Mouse (Mus musculus): ENCODE data around the gene Armc9. TPM values are rescaled to one million over a fixed set of nuclear protein-coding genes. Genes with fewer than 3 reads are reported as not detected.
A peak's percentile ranks its signal among the peaks of the same experiment; 100 is the strongest.

Gene Armc9
- total RNA-seq, 2 experiments from 2014 or later: 6.4 to 7.2 TPM

- DNase-seq (ENCODE audit: low spot score in 2 of 2): no peak
Measured at GRCm38 (mm10) chr1:86216412-86216811, 61.8 kb downstream of the Armc9 start.

- no peak for DNase-seq (ENCODE audit: low spot score in 2 of 2)
Measured at GRCm38 (mm10) chr1:86217976-86218375, 63.4 kb downstream of the Armc9 start.

- DNase-seq (ENCODE audit: low spot score in 2 of 2): no peak
Measured at GRCm38 (mm10) chr1:86225195-86225594, 70.6 kb downstream of the Armc9 start.

GRCm38 (mm10) chr1:86228653-86229052, 74.1 kb downstream of the Armc9 start:
- DNase-seq (ENCODE audit: low spot score in 2 of 2): no peak

- no peak for DNase-seq (ENCODE audit: low spot score in 2 of 2)
Measured at GRCm38 (mm10) chr1:86229184-86229829, 74.7 kb downstream of the Armc9 start.

- DNase-seq (ENCODE audit: low spot score in 2 of 2): no peak
Measured at GRCm38 (mm10) chr1:86232631-86233030, 78.1 kb downstream of the Armc9 start.

GRCm38 (mm10) chr1:86233808-86234207, 79.2 kb downstream of the Armc9 start:
- no peak for DNase-seq (ENCODE audit: low spot score in 2 of 2)

GRCm38 (mm10) chr1:86235118-86235517, 80.5 kb downstream of the Armc9 start:
- DNase-seq (ENCODE audit: low spot score in 2 of 2): no peak

- DNase-seq (ENCODE audit: low spot score in 2 of 2): peak in 1 of 2 experiments; percentile 45
Measured at GRCm38 (mm10) chr1:86236442-86236841, 81.9 kb downstream of the Armc9 start.

GRCm38 (mm10) chr1:86239010-86239409, 84.4 kb downstream of the Armc9 start:
- DNase-seq (ENCODE audit: low spot score in 2 of 2): no peak

- no peak for DNase-seq (ENCODE audit: low spot score in 2 of 2)
Measured at GRCm38 (mm10) chr1:86239871-86240270, 85.3 kb downstream of the Armc9 start.

- DNase-seq (ENCODE audit: low spot score in 2 of 2): no peak
Measured at GRCm38 (mm10) chr1:86240959-86241358, 86.4 kb downstream of the Armc9 start.

- DNase-seq (ENCODE audit: low spot score in 2 of 2): no peak
Measured at GRCm38 (mm10) chr1:86243490-86243889, 88.9 kb downstream of the Armc9 start.

GRCm38 (mm10) chr1:86245301-86246085, 90.9 kb downstream of the Armc9 start:
- no peak for DNase-seq (ENCODE audit: low spot score in 2 of 2)

- DNase-seq (ENCODE audit: low spot score in 2 of 2): no peak
Measured at GRCm38 (mm10) chr1:86253410-86253809, 98.8 kb downstream of the Armc9 start.

GRCm38 (mm10) chr1:86256311-86256710, 101.7 kb downstream of the Armc9 start:
- no peak for DNase-seq (ENCODE audit: low spot score in 2 of 2)

- DNase-seq (ENCODE audit: low spot score in 2 of 2): no peak
Measured at GRCm38 (mm10) chr1:86257228-86257627, 102.6 kb downstream of the Armc9 start.

- no peak for DNase-seq (ENCODE audit: low spot score in 2 of 2)
Measured at GRCm38 (mm10) chr1:86258171-86258824, 103.7 kb downstream of the Armc9 start.

- DNase-seq (ENCODE audit: low spot score in 2 of 2): no peak
Measured at GRCm38 (mm10) chr1:86263564-86264339, 109.2 kb downstream of the Armc9 start.

- DNase-seq (ENCODE audit: low spot score in 2 of 2): no peak
Measured at GRCm38 (mm10) chr1:86265060-86265459, 110.5 kb downstream of the Armc9 start.

- no peak for DNase-seq (ENCODE audit: low spot score in 2 of 2)
Measured at GRCm38 (mm10) chr1:86268492-86269189, 114.1 kb downstream of the Armc9 start.

Data from adrenal gland, adult 18-20 months (tissue).